Mouse (Mus musculus) layer of hippocampus, postnatal 25 days (tissue): ENCODE data around the gene Etl4. TPM values are rescaled to one million over a fixed set of nuclear protein-coding genes. Genes with fewer than 3 reads are reported as not detected.
"Not testable (repeated sequence)": the region's sequence is repeated elsewhere in the genome, so short reads cannot be mapped to it uniquely, and the experiment has no call there.

ENCODE experiments used
- DNase-seq, 2 experiments: peaks; one replicate each; pipeline ENCODE4 v3.0.0; 2022; ENCODE audit warnings: mixed read lengths in 2 of 2, low spot score in 1 of 2; ENCODE audit errors: extremely low spot score in 1 of 2
- total RNA-seq, 2 experiments: library from RNA; stranded (reverse); gene quantifications; 2 replicates each; pipeline ENCODE4 v1.2.3; 2021

Gene Etl4
- total RNA-seq, 2 experiments from 2014 or later = 67.0 to 77.8 TPM

DNA sequence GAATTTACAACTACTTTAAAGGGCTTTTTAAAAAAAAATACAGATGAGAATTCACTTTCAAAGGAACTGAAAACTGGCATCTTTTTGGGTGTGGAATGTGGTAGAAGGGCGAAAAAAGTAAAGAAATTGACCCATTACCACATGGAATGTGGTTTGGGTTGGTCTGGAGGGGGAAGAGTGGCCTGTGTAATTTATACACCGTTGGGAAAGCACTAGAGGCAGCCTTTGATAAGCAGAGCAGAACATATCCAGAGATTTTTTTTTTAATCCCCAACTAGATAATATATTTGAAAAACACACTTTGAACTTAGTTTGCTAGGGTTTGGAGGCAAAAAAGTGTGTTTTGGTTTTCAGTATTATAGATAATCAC lies 382.1 kb downstream of the Etl4 start:
- no peak for DNase-seq

- DNase-seq = peak; percentile 23 to 44
Observed at GRCm38 (mm10) chr2:20293336-20293735, 383.8 kb downstream of the Etl4 start.

- no peak for DNase-seq
Observed at GRCm38 (mm10) chr2:20294596-20294995, 385.0 kb downstream of the Etl4 start.

- DNase-seq = no peak
Observed at GRCm38 (mm10) chr2:20302517-20302916, 392.9 kb downstream of the Etl4 start.

GRCm38 (mm10) chr2:20324954-20325353 lies 415.4 kb downstream of the Etl4 start:
- DNase-seq = no peak

DNA sequence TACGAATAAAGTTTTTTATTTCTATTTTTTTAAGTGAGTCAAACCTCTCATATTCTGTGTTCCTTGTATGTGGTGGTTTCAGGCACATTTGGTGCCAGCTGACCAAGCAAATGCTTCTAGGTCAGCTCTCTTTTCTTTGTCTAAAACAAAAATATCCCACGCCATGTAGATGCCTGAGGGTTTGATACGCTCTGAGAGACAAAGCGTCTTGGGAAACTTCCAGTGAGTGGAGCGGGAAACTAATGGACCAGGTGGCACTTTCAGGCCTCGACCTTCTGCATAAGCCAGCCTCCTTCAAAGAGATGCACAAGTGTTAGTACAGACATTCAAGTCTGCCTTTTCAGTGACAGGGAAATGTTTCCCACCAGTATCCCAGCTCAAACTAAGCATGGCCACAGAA lies 426.6 kb downstream of the Etl4 start:
- no peak for DNase-seq

GRCm38 (mm10) chr2:20339016-20339734 lies 429.6 kb downstream of the Etl4 start:
- DNase-seq = no peak

- no peak for DNase-seq
Observed at GRCm38 (mm10) chr2:20339919-20340318, 430.3 kb downstream of the Etl4 start.

DNA sequence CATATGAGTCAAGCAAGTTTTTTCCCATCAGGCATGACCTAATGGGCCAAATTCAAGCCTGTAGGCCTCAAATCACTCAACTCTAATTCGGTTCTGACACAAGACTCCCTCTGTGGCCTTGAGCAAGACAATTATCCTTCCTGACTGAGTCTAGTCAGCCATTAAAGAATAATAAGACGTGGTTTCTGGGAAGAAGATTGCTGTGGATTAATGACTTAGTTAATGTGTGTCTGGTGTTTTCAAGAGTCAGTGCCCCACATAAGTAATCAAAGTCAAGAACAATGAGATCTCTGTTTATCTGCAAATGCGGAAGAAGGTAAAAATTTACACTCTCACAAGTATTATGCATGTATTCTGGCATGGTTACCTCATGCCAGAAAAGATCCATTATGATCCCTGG lies 437.3 kb downstream of the Etl4 start:
- DNase-seq = no peak

- no peak for DNase-seq
Observed at GRCm38 (mm10) chr2:20349268-20349667, 439.7 kb downstream of the Etl4 start.

DNA sequence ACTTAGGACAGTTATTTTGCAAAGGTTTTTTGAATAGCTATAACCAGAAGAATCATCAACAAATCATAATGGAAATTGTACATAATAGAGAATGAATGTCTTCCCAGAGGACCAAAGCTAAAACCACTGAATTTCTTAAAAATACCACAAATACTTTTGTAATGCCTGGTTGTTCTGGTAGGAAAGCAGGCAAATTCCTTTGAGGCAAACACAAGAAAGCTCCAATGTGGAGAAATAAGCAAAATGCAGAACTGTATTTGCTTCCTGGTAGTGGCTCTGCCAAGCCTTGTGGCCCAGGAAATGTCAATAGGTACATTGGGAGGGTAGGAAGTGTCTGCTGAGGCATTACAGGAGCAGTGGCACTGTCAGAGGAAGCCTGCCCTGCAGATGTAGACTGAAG lies 443.2 kb downstream of the Etl4 start:
- DNase-seq = no peak

- DNase-seq = no peak
Observed at GRCm38 (mm10) chr2:20377026-20377425, 467.4 kb downstream of the Etl4 start.

DNA sequence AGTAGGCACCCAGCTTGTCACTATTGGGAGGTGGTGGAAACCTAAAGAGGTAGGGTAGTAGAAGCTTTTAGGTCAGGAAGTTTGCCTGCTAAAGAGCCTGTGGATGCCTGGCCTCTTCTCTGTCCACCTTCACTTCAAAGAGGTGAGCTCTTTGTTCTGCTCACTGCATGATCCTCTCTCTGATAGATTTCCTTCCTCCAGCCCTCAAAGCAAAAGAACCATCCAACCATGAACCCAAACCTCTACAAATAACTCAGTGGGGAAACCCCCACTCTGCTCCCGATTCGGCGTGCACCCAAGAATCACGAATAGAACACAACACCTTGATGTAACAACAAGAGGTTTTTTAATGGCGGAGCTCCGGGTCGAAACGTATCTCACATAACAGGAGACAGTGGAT lies 471.3 kb downstream of the Etl4 start:
- DNase-seq = not testable (repeated sequence)

DNA sequence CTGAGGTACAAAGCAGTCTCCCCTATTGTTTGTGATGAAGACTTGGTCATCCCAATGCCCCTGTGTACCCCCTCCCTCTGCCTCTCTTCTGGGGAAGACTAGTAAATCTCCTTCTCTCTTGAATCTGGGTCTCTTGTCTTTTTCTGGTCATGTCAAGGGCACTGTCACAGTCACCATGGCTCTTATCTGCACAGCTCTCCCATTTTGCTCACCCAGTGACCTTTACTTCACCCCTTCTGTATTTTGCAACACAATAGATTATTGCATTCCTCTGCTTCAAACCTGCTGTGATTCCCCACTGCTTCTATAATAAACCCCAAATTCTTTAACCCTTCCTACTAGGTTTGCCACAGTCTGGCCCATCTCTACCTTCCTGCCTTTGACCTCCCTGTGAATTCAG lies 484.5 kb downstream of the Etl4 start:
- no peak for DNase-seq

GRCm38 (mm10) chr2:20396978-20397377 lies 487.4 kb downstream of the Etl4 start:
- DNase-seq = no peak

DNA sequence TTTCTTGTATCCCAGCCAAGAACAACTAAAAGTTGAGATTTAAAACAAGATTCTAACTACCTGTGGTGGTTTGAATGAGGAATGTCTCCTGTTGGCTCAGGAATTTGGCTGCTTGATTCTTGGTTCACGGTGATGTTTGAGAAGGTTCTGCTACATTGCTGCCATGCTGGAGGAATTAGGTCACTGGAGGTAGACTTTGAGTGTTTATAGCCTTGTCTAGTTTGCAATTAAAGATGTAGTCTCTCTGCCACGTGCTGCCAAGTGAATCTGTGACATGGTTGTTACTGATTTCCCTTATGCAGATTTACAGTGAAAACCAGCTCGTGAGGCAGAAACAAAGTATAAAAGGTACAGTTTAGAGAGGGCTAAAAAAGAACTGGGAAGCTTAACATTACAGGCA lies 491.0 kb downstream of the Etl4 start:
- no peak for DNase-seq

- DNase-seq = no peak
Observed at GRCm38 (mm10) chr2:20404395-20404794, 494.8 kb downstream of the Etl4 start.

GRCm38 (mm10) chr2:20407101-20407500 lies 497.5 kb downstream of the Etl4 start:
- no peak for DNase-seq

DNA sequence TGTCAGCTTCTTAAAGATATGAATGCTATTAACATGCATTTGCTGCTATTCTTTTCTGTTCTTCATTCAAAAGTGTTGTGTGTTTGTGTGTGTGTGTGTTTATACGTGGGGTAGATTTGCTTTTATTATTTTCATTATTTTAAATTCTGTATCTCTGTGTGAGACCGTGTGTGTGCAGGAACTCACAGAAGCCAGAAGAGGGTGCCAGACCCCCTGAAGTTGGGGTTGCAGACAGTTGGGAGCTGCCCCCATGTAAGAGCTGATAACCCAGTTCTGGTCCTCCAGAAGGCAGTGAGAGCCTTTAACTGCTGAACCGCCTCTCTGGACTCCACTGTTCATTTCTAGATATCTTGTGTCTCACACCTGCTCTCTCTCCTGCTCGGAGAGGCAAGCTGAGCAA lies 505.3 kb downstream of the Etl4 start:
- no peak for DNase-seq

DNA sequence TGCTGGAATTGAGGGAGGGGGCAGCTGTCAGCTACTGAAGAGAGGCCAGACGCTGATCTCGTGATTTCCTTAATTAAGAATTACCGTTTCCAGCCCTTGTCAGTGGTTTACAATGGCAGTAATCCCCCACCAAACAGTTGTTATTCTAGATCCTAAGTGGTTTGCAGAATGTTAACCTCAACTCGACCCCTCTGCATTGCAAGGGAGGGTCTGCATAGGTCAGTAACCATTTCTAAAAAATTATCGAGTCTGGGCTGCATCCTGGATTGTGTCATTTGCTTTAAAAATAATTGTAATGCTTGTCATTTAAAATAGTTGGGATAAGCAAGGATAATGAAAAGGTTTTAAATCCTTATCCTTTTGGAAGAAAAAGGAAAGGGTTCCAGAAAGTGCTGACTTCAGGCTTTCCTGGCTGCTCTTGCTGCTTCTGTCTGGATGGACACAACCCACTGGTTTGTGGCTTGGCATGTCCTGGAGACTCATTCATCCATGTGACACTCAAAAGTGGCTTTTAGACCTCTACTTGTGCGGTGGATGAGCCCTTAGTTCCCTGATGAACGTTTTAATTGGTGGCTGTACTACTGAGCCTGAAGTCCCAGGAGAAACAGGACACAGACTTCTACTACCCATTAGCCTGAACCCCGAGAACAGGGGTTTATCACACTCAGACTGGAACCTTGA lies 507.5 kb downstream of the Etl4 start:
- DNase-seq = no peak

DNA sequence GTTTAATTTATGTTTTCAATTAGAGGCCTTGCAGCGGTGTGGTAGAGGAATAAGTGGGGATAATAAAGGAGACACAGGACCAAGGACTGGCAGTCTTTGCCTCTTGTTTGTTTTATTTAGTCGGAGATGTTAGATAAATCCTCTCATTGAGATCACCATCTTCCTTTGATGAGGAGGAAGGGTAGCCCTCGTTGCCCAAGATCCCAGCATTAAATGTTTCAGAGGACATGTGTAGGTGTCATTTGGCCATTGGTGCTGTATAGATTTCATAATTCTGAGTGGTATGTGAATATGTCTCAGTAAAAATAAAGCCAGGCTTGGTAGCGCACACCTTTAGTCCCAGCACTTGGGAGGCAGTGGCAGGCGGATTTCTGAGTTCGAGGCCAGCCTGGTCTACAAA lies 508.4 kb downstream of the Etl4 start:
- DNase-seq = no peak

- no peak for DNase-seq
Observed at GRCm38 (mm10) chr2:20419975-20420374, 510.4 kb downstream of the Etl4 start.
